Mouse (Mus musculus) heart, adult 2 months (tissue): Measurements from ENCODE around the gene 1700015G11Rik. TPM values are rescaled to one million over a fixed set of nuclear protein-coding genes. Genes with fewer than 3 reads are reported as not detected.

Experiments used
- DNase-seq, 2 experiments: peaks; one replicate each; pipeline ENCODE4 v3.0.0; 2021
- H3K27ac ChIP-seq: fragments of 200-600 bp; 2 replicates; pipeline ENCODE4 v1.8.1; 2022
- H3K27me3 ChIP-seq: fragments of 200-500 bp; 2 replicates; pipeline ENCODE4 v1.6.1; 2012; ENCODE audit warnings: mild to moderate bottlenecking, low read length, inconsistent platforms, mixed read lengths; ENCODE audit not compliant: control insufficient read depth, insufficient read depth
- H3K36me3 ChIP-seq: fragments of 200-500 bp; 2 replicates; pipeline ENCODE4 v1.6.1; 2012; ENCODE audit warnings: low read length, inconsistent platforms; ENCODE audit not compliant: control insufficient read depth, insufficient read depth
- H3K4me1 ChIP-seq: fragments of 200-500 bp; 2 replicates; pipeline ENCODE4 v1.6.1; 2011; ENCODE audit warnings: low read length; ENCODE audit not compliant: control insufficient read depth, insufficient read depth
- H3K4me3 ChIP-seq: fragments of 200-600 bp; 2 replicates; pipeline ENCODE4 v1.8.1; 2022
- H3K79me2 ChIP-seq: fragments of 200-500 bp; replicated peaks from 2 replicates; pipeline ENCODE4 v1.6.1; 2012; ENCODE audit warnings: mild to moderate bottlenecking, inconsistent platforms, low read length, moderate library complexity, mixed read lengths; ENCODE audit not compliant: control insufficient read depth, insufficient read depth
- H3K9ac ChIP-seq: fragments of 200-500 bp; 2 replicates; pipeline ENCODE4 v1.6.1; 2012; ENCODE audit warnings: low read depth, mild to moderate bottlenecking, control low read depth, inconsistent platforms, low read length, mixed read lengths
- CTCF ChIP-seq: fragments of 200-600 bp; IDR thresholded peaks from 2 replicates; pipeline ENCODE4 v1.8.1; 2022; ENCODE audit warnings: antibody characterized with exemption, mild to moderate bottlenecking, moderate library complexity
- EP300 ChIP-seq: fragments of 200-500 bp; IDR thresholded peaks from 2 replicates; pipeline ENCODE4 v1.6.1; 2011; ENCODE audit warnings: low read depth, low read length, control low read depth; ENCODE audit not compliant: insufficient read depth
- POLR2A ChIP-seq: fragments of 200-500 bp; IDR thresholded peaks from 2 replicates; pipeline ENCODE4 v1.6.1; 2011; ENCODE audit warnings: mild to moderate bottlenecking, low read depth, low read length, control low read depth; ENCODE audit not compliant: insufficient read depth
- WGBS: fragments of 180-500 bp; shearing (Covaris S2); methylation state at CpG from one replicate; pipeline ENCODE4 v1.1.7; 2018; 5-methylcytosine and 5-hydroxymethylcytosine counted together
- intact Hi-C: fragments of 180-260 bp; cut with DNase I; formaldehyde crosslinking; loops from one replicate; pipeline ENCODE4 v1.15.1; 2025
- polyA plus RNA-seq: library from polyadenylated mRNA; depleted of rRNA; stranded (reverse); fragments of >200 nt; gene quantifications from 2 replicates; pipeline ENCODE4 v1.2.3, GENCODE M21; 2012
- total RNA-seq, 2 experiments: library from RNA; stranded (reverse); gene quantifications; 2 replicates each; pipeline ENCODE4 v1.2.3; 2021

The 1700015G11Rik gene
- total and polyA plus RNA-seq, 3 experiments, result not detected

DNA sequence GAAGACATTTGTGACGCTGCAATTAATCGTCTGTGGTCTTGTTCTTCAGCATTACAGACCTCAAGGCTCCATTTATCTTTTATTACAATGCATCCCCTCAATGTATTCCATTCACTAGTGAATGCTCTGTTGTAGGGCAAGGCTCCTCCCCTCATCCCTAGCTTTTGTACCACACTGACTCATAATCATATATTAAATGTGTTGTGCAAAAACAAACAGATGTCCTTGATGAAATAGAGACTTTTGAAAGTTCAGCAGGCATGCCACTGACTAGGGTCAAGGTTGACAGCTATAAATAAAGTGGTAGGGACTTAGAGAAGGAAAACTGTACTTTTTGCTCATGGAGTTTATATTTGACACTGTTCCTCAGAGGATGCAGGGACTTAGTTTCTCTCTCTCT lies 42.0 kb downstream of the 1700015G11Rik start:
- DNase-seq, result no peak
- Histone ChIP-seq H3K27ac (no peak overlapping the region), H3K4me1 (no peaks in the 10 kb centered on the region), H3K27me3 (no peaks in the 10 kb centered on the region), H3K4me3 (no peak overlapping the region), H3K36me3 (no peaks in the 10 kb centered on the region), H3K9ac (no peak overlapping the region), H3K79me2 (no peaks in the 10 kb centered on the region)
- 88% methylated on average over 2 of the region's 2 CpGs for WGBS
- intact Hi-C loops, result loop anchor here (2.0 to 5.0 kb wide), 2 partner anchors 111 to 357 kb away; partner anchors contain the start of genes Fancf and Gas2
- TF ChIP-seq EP300 (no peak), CTCF (no peak), POLR2A (no peak)

DNA sequence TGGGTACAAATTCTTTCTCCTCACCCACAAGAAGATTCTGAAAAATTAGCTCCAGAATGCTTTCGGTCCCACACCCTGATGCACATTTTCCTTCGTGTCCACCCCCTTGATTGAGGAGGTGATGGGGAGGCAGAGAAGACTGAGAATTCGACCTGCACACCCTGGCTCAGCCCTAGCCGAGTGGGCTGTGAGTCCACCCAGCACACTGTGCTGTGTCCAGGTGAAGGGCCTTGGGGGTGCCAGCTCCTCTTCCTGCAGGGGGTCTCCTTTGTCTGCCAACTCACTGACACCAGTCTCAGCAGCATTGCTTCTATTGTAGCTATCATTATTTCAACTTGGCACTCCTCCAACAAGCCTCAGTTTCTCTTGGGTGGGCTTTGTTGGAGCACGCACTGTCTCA lies 42.4 kb downstream of the 1700015G11Rik start:
- 78% methylated on average over 5 of the region's 5 CpGs for WGBS

DNA sequence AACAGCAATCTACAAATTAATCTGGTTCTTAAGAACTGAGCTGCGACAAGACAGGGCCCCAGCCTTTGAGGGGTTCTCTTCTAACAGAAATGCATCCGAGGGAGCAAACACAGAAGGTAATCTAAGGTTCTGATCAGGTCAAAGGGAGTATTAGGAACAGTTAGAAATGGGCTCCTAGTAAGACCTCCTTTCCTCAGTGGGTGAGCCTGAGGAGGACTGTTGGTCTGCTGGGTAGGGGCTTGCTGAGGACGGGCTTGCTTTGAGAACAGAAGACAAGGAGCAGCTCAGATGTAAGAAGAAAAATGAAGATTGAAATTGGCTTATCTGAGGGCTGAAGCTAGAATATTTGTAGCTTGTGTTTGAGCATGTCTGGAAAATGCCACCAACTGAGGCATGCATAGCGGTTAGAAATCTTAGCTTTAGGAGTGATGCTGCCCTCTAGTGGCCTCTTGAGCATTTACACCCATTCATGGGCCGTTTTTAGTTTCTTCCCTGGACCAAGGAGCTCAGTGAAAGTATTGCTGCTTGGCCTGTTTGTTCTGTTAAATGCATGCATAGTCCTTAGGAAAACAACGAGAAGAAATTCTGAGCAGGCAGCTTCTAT lies 43.2 kb downstream of the 1700015G11Rik start:
- WGBS, result 32% methylated on average over 6 of the region's 6 CpGs
- no peak for DNase-seq
- no peak overlapping the region for H3K27ac ChIP-seq

More for the DNA sequence above, 42.4 kb downstream of the 1700015G11Rik start:
- no peak for DNase-seq
- intact Hi-C loops, result loop anchor here (2.0 to 5.0 kb wide), 2 partner anchors 111 to 356 kb away; partner anchors contain the start of genes Fancf and Gas2
- Histone ChIP-seq H3K36me3 (no peaks in the 10 kb centered on the region), H3K4me3 (no peak overlapping the region), H3K9ac (no peak overlapping the region), H3K27ac (no peak overlapping the region), H3K4me1 (no peaks in the 10 kb centered on the region), H3K27me3 (no peaks in the 10 kb centered on the region), H3K79me2 (no peaks in the 10 kb centered on the region)
- no peak for TF ChIP-seq CTCF
- TF ChIP-seq EP300, result no peak
- no peak for TF ChIP-seq POLR2A

DNA sequence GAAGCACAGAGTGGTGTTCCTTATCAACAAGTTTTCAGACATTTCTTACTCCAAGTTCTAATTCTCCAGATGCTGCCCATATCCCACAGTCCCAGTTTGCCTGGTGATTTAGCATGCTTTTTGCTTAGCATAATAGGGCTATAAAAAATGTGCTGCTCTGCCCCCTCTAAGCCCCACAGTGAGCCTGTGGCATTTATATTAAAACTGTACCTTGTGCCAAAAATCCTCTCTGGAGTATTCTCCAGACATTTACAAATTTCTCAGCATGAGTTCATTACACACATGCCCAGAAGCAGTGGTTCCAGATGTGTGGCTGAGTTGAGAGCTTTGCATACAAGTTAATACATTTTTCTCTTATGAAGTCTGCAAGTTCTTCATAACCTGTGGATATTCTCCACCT lies 46.1 kb downstream of the 1700015G11Rik start:
- intact Hi-C loops, result no loop called here
- no peak for DNase-seq
- Histone ChIP-seq H3K4me1 (no peaks in the 10 kb centered on the region), H3K27ac (no peak overlapping the region), H3K9ac (no peak overlapping the region), H3K79me2 (no peaks in the 10 kb centered on the region), H3K4me3 (no peak overlapping the region), H3K27me3 (no peaks in the 10 kb centered on the region), H3K36me3 (no peaks in the 10 kb centered on the region)
- no peak for TF ChIP-seq CTCF
- TF ChIP-seq EP300, result no peak
- no peak for TF ChIP-seq POLR2A

More for the DNA sequence above, 43.2 kb downstream of the 1700015G11Rik start:
- Histone ChIP-seq H3K79me2 (no peaks in the 10 kb centered on the region), H3K4me3 (no peak overlapping the region), H3K4me1 (no peaks in the 10 kb centered on the region), H3K36me3 (no peaks in the 10 kb centered on the region), H3K27me3 (no peaks in the 10 kb centered on the region), H3K9ac (no peak overlapping the region)
- TF ChIP-seq CTCF, result peak; percentile 93
- TF ChIP-seq POLR2A, result no peak
- no peak for TF ChIP-seq EP300
- intact Hi-C loops, result loop anchor here (2.0 to 5.0 kb wide), 2 partner anchors 110 to 356 kb away; partner anchors contain the start of genes Fancf and Gas2

DNA sequence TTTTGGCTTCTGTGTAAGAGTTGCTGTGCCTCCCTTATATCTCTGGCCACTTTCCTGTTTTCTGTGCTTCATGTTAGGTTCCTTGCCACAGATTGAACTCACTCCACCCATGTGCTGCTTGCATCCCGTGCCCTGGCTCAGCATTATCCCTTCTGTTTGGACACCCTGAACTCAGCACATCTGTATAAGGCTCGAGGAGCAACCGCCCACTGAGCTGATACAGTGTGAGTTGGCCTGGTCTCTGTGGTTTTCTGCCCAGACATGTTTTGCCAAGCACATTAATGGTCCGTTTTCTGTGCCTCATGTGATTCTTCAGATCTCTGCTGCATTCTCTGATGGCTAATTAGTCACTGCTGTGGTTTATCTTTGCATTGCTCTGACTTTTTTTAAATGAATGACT lies 47.9 kb downstream of the 1700015G11Rik start:
- Histone ChIP-seq H3K4me3 (no peak overlapping the region), H3K4me1 (no peaks in the 10 kb centered on the region), H3K27me3 (no peaks in the 10 kb centered on the region), H3K36me3 (no peaks in the 10 kb centered on the region), H3K9ac (no peak overlapping the region), H3K27ac (no peak overlapping the region), H3K79me2 (no peaks in the 10 kb centered on the region)
- 73% methylated on average over 4 of the region's 4 CpGs for WGBS
- intact Hi-C loops, result no loop called here
- TF ChIP-seq EP300 (no peak), POLR2A (no peak), CTCF (no peak)
- DNase-seq, result no peak

DNA sequence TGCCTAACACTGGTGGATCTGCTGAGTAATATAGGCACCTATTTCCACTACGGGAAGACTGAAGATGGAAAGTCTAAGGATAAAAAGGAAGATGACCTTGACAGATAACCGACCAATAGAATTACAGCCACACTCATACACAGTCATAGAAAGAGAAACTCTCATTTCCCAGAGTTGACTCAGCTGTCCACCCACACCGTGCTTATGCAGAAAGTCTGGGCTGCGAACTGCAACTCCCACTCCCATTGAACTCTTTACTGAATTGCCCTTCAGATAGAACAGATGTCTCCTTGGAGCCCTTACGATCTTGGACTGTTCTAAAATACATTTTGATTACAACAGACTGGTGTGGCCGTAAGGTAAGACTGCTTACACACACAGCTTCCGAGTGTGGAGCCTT lies 50.8 kb downstream of the 1700015G11Rik start:
- DNase-seq, result no peak
- no peak overlapping the region for H3K27ac ChIP-seq
- 83% methylated on average over 7 of the region's 7 CpGs for WGBS
- H3K36me3 ChIP-seq, result no peaks in the 10 kb centered on the region
- no peaks in the 10 kb centered on the region for H3K79me2 ChIP-seq
- H3K4me3 ChIP-seq, result no peak overlapping the region
- TF ChIP-seq CTCF (no peak), POLR2A (no peak)
- H3K27me3 ChIP-seq, result no peaks in the 10 kb centered on the region
- no peak overlapping the region for H3K9ac ChIP-seq
- no peaks in the 10 kb centered on the region for H3K4me1 ChIP-seq
- intact Hi-C loops, result no loop called here
